Mouse (Mus musculus): Measurements from ENCODE around the gene Agpat3.
A peak's percentile ranks its signal among the peaks of the same experiment; 100 is the strongest.
"Not testable (repeated sequence)": the region's sequence is repeated elsewhere in the genome, so short reads cannot be mapped to it uniquely, and the experiment has no call there.

The Agpat3 gene

DNA sequence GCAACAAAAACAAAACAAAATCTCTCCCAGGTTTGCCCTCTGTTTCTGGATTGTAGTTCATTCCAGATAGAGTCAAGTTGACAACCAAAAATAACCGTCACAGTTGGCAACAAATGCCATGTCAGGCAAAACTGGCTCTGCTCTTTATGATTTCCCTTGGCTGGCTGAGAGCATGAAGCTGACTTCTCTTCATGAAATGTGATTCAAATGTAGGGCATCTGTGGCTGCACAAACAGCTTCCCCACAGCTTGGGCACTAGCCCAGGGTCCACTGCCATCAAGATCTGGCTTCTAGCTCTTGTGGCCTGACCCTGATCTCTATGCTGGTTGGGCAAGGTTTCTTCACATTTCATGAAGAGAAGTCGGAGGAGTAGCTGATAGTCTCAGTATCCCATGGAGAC, 9.7 kb upstream of the Agpat3 start:
- no peak for DNase-seq (ENCODE audit: low spot score in 2 of 2)

DNA sequence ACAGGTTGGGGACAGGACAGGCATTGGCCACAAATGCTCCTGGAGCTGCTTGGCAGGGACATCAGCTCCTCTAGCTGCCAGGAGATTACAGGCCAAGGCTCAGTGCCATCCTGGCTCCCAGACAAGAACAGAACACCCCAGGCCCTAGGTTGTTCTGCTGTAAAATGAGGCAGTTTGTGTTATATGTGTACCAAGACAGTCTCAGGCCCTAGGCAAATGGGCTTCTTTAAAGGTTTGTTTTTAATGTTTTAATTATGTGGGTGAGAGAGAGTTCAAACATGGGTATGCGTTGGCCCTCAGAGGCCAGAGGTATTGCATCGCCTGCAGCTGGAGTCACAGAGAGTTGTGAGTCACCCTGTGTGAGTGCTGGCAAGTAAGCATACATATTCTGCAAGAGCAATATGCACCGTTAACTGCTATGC, 8.0 kb upstream of the Agpat3 start:
- DNase-seq (ENCODE audit: low spot score in 2 of 2), result no peak

DNA sequence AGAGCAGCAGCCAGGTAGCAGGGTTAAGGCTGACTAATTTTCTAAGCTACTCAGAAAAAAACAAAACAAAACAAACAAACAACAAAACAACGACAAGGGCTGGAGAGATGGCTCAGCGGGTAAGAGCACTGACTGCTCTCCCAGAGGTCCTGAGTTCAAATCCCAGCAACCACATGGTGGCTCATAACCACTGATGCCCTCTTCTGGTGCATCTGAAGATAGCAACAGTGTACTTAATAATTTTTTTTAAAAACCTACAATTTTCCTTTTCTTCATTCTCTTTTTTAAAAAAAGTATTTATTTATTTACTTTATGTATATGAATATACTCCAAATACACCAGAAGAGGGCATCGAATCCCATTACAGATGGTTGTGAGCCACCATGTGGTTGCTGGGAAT, 6.7 kb upstream of the Agpat3 start:
- not testable (repeated sequence) for DNase-seq (ENCODE audit: low spot score in 2 of 2)

DNA sequence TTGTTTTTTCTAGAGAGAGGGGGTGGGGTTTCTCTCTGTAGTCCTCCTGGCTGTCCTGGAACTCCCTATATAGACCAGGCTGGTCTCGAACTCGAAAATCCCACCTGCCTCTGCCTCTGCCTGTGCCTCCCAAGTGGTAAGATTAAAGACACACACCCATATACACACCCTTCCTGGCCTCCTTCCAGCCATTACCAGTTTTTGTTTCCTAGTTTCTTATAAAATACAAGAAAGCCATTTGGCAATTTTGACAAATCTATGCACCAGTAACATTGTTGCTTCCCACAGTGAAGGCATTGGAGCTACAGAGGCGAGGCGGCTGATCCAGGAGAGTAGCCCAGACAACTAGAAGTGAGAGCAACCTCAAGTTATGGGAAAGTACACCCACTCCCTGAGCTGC, 6.0 kb upstream of the Agpat3 start:
- no peak for DNase-seq (ENCODE audit: low spot score in 2 of 2)

- no peak for DNase-seq (ENCODE audit: low spot score in 2 of 2)
Measured at GRCm38 (mm10) chr10:78357742-78358141, 5.5 kb upstream of the Agpat3 start.

GRCm38 (mm10) chr10:78355931-78356593, 3.8 kb upstream of the Agpat3 start:
- no peak for DNase-seq (ENCODE audit: low spot score in 2 of 2)

- no peak for DNase-seq (ENCODE audit: low spot score in 2 of 2)
Measured at GRCm38 (mm10) chr10:78353196-78353595, 907 bp upstream of the Agpat3 start.

- DNase-seq (ENCODE audit: low spot score in 2 of 2), result no peak
Measured at GRCm38 (mm10) chr10:78352666-78353030, 359 bp upstream of the Agpat3 start.

- DNase-seq (ENCODE audit: low spot score in 2 of 2), result no peak
Measured at GRCm38 (mm10) chr10:78351564-78351886, 764 bp downstream of the Agpat3 start.

DNA sequence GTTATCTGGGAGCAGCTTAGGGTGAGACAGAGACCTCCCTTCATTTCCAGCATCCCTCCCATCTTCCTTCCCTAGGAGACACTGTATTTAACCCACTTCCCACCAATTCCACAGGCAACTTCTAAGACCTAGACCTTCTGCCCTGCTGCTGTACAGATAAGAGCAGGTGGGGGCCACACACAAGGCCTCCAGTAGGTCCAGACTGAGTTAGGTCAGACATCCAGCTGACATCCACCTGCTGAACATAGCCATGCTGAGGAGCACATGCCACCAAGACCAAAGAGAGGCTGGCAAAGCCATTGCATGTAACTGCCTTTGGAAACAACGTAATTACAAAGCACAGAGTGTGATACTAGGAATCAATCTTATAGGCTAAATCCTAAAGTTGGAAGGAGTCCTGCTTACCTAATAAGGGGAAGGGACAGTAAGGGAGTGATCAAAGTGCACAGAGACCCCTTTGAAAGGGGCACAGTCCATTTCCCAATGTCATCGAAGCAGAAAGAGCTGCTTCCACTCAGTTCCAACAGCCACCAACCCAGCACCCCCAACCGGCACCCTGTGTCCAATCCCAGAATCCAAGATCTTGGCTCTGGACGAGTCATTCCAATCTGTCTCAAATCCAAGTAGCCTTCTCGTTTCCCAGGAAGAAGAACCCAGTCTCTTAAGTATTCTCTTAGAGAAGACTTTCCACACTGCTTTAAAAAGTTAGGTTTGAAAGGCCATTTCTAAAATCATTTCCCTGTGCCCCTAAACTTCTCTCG, 1.3 kb downstream of the Agpat3 start:
- DNase-seq (ENCODE audit: low spot score in 2 of 2), result no peak

DNA sequence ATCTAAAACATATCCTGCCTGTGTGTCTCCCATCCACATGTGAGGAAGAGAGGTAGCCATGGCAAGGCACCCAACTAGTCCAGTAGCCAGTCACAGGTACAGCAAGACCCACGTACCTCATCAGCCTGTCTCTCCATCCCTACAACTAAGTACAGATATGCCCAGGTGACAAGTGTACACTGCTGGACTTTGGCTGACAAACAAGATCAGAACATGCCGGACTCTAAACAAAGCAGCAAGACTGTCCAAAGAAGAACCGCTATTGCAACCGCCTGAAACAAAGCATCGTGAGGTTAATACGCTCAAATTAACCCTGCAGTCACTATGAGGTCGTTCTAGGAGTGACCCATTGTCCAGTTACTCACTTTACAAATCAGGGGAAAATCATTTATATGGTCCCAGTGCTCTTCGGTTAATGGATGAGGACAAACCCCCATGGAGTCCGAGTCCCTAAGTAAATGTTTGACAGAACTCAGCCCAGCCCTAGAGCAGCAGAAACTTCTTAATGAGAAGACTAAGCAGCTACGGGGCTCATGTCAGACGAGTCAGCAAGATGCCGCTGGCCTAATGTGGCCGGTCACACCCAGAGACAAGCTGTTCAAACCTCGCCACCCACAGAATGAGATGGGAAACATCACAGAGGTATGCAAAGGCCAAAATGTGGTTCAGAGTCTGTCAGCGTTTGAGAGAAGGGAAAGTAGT, 2.7 kb downstream of the Agpat3 start:
- DNase-seq (ENCODE audit: low spot score in 2 of 2), result no peak

GRCm38 (mm10) chr10:78348211-78348610, 4.1 kb downstream of the Agpat3 start:
- DNase-seq (ENCODE audit: low spot score in 2 of 2), result no peak

GRCm38 (mm10) chr10:78347486-78347885, 4.8 kb downstream of the Agpat3 start:
- DNase-seq (ENCODE audit: low spot score in 2 of 2), result no peak

DNA sequence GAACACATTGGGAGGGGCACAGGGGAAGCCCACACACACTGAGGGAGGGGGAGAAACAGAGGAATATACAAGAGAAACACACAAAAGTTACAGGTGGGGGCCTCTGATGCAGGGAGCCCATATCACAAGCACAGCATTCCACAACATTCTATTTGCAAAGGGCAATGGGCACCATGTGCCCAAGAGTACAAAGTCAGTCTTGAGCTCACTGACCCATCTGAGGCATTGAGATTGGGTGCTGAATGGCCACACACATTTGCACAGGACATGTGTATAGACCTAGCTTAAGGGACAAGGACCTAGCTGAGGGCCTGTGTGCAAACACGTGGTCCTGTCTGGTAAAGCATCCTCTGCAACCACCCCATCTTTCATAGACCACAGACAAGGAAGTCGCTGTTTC, 6.8 kb downstream of the Agpat3 start:
- DNase-seq (ENCODE audit: low spot score in 2 of 2), result no peak

- DNase-seq (ENCODE audit: low spot score in 2 of 2), result no peak
Measured at GRCm38 (mm10) chr10:78342091-78342490, 10.2 kb downstream of the Agpat3 start.

DNA sequence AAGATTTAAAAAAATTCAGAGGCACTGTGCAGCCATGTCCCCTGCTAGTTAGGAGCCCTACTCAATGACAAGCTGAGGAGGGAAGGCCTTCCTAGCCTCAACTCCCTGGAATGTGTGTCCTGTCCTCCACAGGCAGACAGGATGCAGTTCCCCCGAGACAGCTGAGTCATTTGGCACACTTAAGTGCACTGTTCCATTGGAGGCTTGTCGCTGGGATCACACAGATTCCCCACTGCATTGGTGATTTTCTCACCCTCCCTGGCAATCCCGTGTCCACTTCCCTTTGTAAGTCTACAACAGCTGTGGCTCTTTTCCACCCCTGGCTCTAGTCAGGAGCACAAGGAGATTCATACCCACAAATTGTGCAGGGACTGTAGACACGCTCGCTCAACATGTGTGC, 14.1 kb downstream of the Agpat3 start:
- DNase-seq (ENCODE audit: low spot score in 2 of 2), result peak in 1 of 2 experiments; percentile 40

GRCm38 (mm10) chr10:78334923-78335561, 17.2 kb downstream of the Agpat3 start:
- no peak for DNase-seq (ENCODE audit: low spot score in 2 of 2)

DNA sequence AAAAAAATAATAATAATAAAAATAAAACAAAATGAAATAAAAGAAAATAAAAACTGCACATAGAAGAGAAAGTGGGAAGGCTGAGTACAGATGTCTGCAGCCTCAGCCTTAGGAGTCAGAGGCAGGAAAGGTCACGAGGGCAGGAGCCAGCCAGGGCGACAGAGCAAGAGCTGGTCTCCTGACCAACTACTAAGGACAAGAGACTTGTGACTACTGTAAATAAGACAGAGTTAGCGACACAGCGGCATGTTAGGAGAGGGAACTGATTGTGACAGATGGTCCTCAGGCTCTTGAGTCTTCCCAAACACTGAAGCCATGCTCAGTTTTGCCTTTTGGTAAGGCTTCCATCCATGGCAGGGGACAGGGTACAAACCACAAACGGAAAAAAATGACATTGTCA, 20.7 kb downstream of the Agpat3 start:
- no peak for DNase-seq (ENCODE audit: low spot score in 2 of 2)

GRCm38 (mm10) chr10:78329305-78329704, 23.0 kb downstream of the Agpat3 start:
- DNase-seq (ENCODE audit: low spot score in 2 of 2), result no peak

- DNase-seq (ENCODE audit: low spot score in 2 of 2), result no peak
Measured at GRCm38 (mm10) chr10:78328011-78328575, 24.2 kb downstream of the Agpat3 start.

DNA sequence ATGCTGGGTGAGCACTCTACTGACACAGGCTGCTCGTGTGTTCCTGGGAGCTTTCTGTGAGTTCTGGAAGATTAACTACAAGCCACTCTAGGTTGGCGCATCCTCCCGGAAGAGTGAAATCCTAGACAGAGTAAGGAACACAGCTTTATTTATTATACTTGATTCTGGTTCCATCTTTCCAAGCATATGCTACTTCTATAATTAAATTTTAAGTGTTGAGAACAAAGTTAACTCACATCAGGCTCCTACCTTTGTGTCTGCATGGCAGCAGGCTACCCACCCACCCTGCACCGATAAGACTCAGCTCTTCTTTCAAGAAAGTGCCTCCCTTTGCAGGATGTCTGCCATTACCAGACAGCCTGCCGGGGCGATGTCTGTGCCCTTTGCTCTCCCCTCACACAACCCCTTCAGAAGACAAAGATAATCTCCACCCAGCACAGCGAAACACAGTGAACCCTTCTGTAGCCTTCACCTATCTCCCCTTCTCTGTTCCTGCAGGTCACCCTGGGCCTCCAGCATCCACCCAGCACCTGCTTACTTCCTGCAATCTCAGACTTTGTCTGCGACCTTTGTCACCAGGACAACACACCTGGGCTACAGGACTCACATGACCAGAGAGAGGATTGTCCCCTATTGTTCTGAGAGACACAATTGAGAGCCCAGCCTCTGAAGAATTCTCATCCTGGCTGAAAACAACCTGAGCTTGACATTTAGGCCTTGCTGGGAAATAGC, 26.2 kb downstream of the Agpat3 start:
- DNase-seq (ENCODE audit: low spot score in 2 of 2), result no peak
